Mouse (Mus musculus): Measurements from ENCODE around the gene Mlph.

The Mlph gene

GRCm38 (mm10) chr1:90909161-90909560, 5.7 kb upstream of the Mlph start:
- no peak for DNase-seq (ENCODE audit: low read depth, low spot score)

DNA sequence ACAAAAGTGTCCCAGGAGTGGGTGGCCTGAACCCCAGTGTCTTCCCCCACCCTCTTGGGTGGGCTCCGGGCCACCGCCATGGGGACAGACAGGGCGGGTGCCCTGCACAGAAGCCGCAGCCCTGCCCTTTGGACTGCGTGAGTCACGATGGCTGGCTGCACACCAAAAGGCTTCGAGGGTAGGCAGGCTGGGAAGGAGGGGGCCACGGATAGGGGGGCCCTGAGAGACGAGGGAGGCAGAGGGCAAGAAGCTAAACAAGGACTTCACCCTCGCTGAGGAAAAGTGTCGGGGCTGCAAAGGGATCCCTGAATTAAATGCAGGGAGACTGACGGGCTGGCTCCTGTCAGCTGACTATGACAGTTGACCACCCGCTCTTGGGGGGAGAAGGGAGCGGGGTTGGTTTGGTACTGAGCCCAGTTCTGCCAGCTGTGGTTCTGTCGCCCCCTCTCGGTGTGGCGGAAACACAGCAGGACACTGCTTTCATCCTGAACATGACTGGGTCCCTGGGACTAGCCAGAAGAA, 5.2 kb upstream of the Mlph start:
- no peak for DNase-seq (ENCODE audit: low read depth, low spot score)

DNA sequence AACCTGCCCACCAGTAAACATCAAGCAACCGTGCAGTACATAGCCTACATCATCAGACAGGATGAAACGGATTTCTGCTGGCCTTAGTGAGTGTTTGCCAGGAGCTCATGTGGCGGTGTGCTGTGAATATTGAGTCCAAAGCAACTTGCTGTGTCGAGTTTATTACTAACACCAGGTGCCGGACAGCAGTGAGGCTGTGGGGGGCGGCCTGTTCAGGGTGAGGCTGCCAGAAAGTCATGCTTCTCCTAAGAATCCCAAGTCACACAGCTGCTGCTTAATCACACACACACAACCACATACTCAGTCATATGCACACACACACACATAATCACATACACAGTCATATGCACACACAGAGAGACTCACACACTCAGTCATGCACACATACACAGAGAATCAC, 1.7 kb upstream of the Mlph start:
- no peak for DNase-seq (ENCODE audit: low read depth, low spot score)

DNA sequence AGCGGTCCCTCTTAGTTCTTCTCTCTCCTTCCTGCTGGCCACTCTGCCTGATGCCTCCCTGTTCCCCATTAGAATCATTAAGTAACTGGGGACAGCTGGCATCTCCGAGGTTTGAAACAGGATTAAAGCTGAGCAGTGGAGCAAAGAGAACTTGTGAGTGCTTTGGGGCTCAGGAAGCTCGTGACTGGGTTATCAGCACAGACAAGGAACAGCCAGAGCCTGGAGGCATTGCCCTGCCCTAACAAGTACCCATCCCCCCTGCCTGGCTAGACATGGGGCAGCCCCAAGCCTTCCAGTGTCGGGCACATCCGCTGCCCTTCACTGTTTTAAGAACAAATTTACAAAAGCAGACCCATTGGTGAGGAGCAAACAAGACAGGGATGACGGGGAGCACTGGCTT, 2.6 kb downstream of the Mlph start:
- peak; percentile 32 for DNase-seq (ENCODE audit: low read depth, low spot score)

DNA sequence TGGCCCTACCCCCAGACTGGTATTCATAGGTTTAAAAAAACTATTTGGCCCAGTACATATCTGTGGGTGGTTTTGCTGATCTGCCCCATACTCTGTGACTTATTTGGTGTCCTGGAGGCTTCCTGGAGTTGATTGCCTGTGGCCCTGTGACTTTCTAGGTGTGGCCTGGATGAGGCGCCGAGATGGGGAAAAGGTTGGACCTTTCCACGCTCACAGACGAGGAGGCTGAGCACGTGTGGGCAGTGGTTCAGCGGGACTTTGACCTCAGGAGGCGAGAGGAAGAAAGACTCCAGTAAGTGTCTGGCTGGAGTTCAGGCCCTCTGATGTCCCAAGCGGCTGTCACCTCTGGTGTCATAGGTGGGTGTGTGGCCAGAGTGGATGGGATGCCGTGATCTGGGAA, 6.8 kb downstream of the Mlph start:
- DNase-seq (ENCODE audit: low read depth, low spot score), result no peak

DNA sequence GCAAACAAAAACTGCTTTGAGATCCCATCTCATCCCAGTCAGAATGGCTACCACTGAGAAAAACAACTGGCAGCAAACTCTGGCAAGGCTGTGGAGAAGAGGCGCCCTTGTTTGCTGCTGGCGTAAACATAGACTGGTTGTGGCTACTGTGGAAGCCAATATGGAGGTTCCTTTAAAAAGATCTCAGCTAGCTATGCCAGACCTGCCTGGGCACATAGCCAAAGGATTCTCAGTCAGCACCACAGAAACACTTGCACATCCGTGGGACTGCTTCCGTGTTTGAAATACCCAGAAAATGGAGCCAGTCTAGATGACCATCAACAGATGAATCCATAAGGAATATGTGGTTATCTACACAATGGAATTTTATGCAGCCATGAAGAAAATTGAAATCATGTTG, 11.1 kb downstream of the Mlph start:
- peak; percentile 72 for DNase-seq (ENCODE audit: low read depth, low spot score)

GRCm38 (mm10) chr1:90927308-90927707, 12.4 kb downstream of the Mlph start:
- no peak for DNase-seq (ENCODE audit: low read depth, low spot score)

DNA sequence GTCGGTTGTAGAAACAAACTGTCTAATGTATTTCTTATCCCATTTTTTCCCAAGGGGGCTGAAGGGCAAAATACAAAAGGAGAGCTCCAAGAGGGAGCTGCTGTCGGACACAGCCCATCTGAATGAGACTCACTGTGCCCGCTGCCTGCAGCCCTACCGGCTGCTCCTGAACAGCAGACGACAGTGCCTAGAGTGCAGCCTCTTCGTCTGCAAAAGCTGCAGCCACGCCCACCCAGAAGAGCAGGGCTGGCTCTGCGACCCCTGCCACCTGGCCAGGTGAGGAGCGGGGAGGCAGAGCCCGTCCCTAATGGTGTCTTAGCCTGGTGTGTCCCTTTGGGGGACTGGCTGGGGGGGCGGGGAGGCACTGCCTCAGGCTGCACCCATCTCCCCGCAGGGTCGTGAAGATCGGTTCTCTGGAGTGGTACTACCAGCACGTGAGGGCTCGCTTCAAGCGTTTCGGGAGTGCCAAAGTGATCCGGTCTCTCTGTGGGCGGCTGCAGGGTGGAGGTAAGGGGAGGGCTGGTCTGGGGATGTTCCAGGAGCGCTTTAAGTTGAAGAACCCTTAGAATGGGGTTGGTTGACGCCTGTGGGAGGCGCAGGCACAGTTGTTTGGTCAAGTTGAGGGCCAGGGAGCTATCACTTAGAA, 13.2 kb downstream of the Mlph start:
- no peak for DNase-seq (ENCODE audit: low read depth, low spot score)

- DNase-seq (ENCODE audit: low read depth, low spot score), result peak; percentile 90
Observed at GRCm38 (mm10) chr1:90928575-90928934, 13.7 kb downstream of the Mlph start.

GRCm38 (mm10) chr1:90933001-90933400, 18.1 kb downstream of the Mlph start:
- peak; percentile 68 for DNase-seq (ENCODE audit: low read depth, low spot score)

DNA sequence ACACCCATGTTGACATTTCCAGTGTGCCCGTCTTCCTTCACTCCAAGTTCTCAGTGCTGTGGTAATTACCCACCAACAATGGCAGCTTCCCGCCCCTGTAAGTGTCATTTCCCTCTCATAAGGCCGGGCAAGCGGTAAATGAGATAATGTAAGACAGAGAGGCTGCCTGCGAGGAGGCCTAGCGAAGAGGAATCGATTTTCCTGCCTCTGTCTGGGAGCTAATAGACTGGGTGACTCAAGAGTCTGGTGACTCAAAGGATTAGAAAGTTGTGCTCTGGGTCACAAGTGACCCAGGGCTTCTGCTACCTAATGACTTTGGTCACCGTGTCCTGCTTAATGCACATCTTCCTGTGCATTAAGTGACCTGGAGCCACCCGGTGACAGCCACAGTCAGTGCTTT, 22.1 kb downstream of the Mlph start:
- DNase-seq (ENCODE audit: low read depth, low spot score), result no peak

DNA sequence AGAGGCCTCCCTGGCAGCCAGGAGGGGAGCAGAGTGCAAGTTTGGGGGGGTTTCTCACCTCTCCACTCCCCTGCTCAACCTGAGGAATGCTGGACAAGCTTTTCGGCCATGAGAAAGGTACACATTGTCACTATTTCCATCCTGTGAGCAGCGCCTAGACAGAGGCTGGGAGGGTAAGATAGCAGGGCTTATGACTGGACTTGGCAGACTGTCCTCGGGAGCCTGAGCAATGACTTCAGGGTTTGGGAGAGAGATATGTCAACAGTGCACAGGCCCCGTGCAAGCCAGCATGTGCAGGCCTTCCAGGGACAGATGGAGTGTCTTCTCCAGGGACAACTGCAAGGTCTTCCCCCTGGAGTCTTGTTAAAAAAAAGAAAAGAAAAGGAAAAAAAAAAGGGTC, 25.1 kb downstream of the Mlph start:
- no peak for DNase-seq (ENCODE audit: low read depth, low spot score)

- DNase-seq (ENCODE audit: low read depth, low spot score), result no peak
Observed at GRCm38 (mm10) chr1:90945171-90945570, 30.3 kb downstream of the Mlph start.

- DNase-seq (ENCODE audit: low read depth, low spot score), result no peak
Observed at GRCm38 (mm10) chr1:90947252-90947651, 32.4 kb downstream of the Mlph start.

GRCm38 (mm10) chr1:90949309-90949708, 34.4 kb downstream of the Mlph start:
- DNase-seq (ENCODE audit: low read depth, low spot score), result no peak

- DNase-seq (ENCODE audit: low read depth, low spot score), result no peak
Observed at GRCm38 (mm10) chr1:90951670-90952069, 36.8 kb downstream of the Mlph start.

DNA sequence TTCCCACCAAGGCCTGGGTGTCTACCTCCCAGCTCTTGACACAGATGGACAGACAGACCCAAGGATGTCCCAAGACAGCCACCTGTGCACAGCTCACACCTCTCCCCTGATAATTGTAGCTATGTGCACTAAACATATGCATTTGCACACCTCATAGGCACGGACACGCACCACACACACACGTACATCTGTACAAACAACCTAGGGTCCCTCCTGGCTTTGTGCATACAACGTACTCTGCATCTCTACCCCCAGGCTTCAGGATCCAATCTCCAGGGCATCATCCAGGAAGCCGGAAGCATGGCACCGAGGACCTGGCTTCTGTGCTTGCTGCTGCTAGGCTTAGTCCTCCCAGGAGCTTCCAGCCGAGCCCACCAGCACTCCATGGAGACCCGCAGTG, 37.9 kb downstream of the Mlph start, which contains the start of gene Prlh:
TSS of gene Prlh (plus strand) at position 301 of the 400 bp plus-strand sequence.
- DNase-seq (ENCODE audit: low read depth, low spot score), result no peak

GRCm38 (mm10) chr1:90953688-90954087, 38.8 kb downstream of the Mlph start:
- no peak for DNase-seq (ENCODE audit: low read depth, low spot score)

- peak; percentile 85 for DNase-seq (ENCODE audit: low read depth, low spot score)
Observed at GRCm38 (mm10) chr1:90956245-90957096, 41.6 kb downstream of the Mlph start.

DNA sequence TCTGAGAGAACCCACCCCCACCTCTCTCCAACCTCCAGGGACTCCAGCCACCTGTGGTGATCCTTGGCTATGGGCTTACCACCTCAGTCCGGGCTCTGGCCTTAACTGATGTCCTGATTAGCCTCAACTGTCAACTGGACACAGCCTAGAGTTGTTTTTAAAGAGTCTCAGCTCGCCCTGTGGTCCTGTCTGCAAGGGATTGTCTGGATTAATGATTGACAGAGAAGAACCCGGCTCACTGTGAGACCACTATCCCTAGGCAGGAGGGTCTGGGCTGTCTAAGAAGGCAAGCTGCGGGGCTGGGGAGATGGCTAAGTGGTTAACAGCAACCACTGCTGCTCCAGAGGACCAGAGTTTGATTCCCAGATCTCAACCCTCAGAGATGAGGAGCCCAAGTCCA, 47.6 kb downstream of the Mlph start:
- no peak for DNase-seq (ENCODE audit: low read depth, low spot score)

DNA sequence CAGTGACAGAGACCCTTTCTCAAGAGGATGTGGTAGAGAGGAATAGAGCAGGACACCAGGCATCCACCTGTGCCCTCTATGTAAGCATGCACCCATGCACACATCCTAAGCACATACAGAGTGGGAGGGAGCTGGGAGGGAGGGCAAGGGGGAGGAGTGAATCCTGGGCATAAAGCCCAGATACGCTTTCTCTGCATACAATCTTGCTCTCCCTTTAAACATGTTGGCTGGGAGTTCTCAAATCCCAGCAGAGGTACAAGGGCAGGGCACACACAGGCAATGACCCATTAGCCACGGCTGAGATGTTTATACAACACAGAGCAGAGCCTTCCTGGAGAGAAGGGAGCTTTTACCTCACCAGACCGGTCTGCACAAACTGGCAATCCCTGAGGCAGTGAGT, 48.1 kb downstream of the Mlph start:
- no peak for DNase-seq (ENCODE audit: low read depth, low spot score)

GRCm38 (mm10) chr1:90967583-90967982, 52.7 kb downstream of the Mlph start:
- DNase-seq (ENCODE audit: low read depth, low spot score), result no peak

DNA sequence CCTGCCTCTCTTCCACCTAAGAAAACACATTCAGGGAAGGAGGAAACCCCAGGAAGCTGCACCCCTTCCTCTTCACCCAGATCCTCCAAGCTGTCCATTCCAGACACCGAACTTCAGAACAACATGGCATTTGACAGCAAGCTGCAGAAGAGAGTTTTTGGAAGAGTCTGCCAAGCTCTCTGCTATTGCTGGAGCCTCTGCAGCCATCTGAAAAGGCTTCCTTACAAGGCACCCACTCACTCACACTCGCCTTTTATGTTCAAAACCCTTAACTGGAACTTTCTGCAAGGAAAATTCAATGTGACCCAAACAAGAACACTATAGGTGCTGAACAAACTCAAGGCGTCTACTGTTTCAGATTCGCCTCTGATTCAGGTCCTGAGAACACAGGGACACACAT, 53.8 kb downstream of the Mlph start:
- DNase-seq (ENCODE audit: low read depth, low spot score), result peak; percentile 68

All from brain, adult 2 months (tissue).